In the genomic region with DNA sequence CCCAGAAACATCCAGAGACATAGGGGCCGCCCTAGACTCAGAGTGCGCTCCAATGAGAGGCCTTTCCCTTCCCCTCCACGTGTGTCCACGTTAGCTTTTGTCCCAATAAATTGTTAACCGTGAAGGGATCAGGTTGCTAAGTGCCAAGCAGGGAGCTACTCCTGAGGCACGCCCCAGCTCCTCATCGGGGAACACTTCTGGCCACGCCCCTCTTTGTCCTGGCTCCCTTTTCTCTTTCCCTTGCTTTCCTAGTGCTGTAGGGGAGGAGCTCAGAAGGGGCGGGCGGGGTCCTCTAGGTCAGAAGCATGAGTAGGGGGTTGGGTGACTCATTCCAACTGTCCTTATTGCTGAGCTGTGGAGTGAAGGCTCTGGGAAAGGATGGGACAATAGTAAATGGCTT, we compare ENCODE assay signal across 10 mouse cellular contexts. TPM values are rescaled to one million over a fixed set of nuclear protein-coding genes. Genes with fewer than 3 reads are reported as not detected.
A peak's percentile ranks its signal among the peaks of the same experiment; 100 is the strongest.
DNase-seq lines count a peak whose midpoint lies in the region; ATAC-seq and TF ChIP-seq lines count a peak whose summit lies in the region.
"Had no signal": no experiment of that assay in that cellular context is flagged by ENCODE, and none has a peak within 500 bp of the region (broad histone marks: within the 10 kb centered on the region; RNA-seq: fewer than 3 reads in every experiment).

No protein-coding gene starts in this region.

- peaks cover 12% of the 10 kb centered on the region; the same call in 1 of the 2 replicates for H3K4me1 ChIP-seq in kidney, embryonic 14.5 days (ENCODE audit: control insufficient read depth, insufficient read depth, low read length)
- peaks cover 10% of the 10 kb centered on the region; the same call in 1 of the 2 replicates for H3K4me1 ChIP-seq in intestine, embryonic 15.5 days (replicated peaks)
- peaks cover 4% of the 10 kb centered on the region; the same call in 1 of the 2 replicates for H3K4me1 ChIP-seq in neural tube, embryonic 12.5 days

- H3K9ac ChIP-seq in kidney, embryonic 14.5 days (ENCODE audit: low read depth, low read length) = peak overlapping the region; percentile 47; the same call in 1 of the 2 replicates
- no peak overlapping the region for H3K9ac ChIP-seq in intestine, embryonic 15.5 days
- H3K9ac ChIP-seq in neural tube, embryonic 12.5 days = no peak overlapping the region

- DNase-seq in kidney, adult 9 months = no peak
- DNase-seq in brain, embryonic 14.5 days (ENCODE audit: low read depth) = peak; percentile 16
- DNase-seq in gastrocnemius, postnatal 4 days (ENCODE audit: low spot score in 2 of 2) = no peak
- no peak for DNase-seq in layer of hippocampus, adult 2 months (ENCODE audit: low spot score in 2 of 2)
- DNase-seq: gastrocnemius, postnatal 36 days; thymus, postnatal 4 days had no signal

- H3K4me3 ChIP-seq in kidney, embryonic 14.5 days (ENCODE audit: low read length) = peak overlapping the region; percentile 18
- H3K4me3 ChIP-seq in intestine, embryonic 15.5 days (replicated peaks) = no peak overlapping the region
- no peak overlapping the region for H3K4me3 ChIP-seq in neural tube, embryonic 12.5 days
- no peak overlapping the region for H3K4me3 ChIP-seq in layer of hippocampus, adult 2 months

- peak; percentile 80 for ATAC-seq in kidney, embryonic 14.5 days (ENCODE audit: low FRiP score, low TSS enrichment)
- peak; percentile 66 for ATAC-seq in intestine, embryonic 15.5 days
- no peak for ATAC-seq in neural tube, embryonic 12.5 days (ENCODE audit: low FRiP score, low read depth)
- ATAC-seq in megakaryocyte-erythroid progenitor cell, adult 5-6 weeks (replicated peaks; ENCODE audit: low FRiP score, low TSS enrichment, poor library complexity, severe bottlenecking) = no peak

- H3K36me3 ChIP-seq in kidney, embryonic 14.5 days (ENCODE audit: control insufficient read depth, insufficient read depth, low read length) = no peaks in the 10 kb centered on the region
- no peaks in the 10 kb centered on the region for H3K36me3 ChIP-seq in intestine, embryonic 15.5 days
- H3K36me3 ChIP-seq in neural tube, embryonic 12.5 days = no peaks in the 10 kb centered on the region

- 3% methylated on average over 10 of the region's 10 CpGs for WGBS in kidney, embryonic 14.5 days
- 7% methylated on average over 10 of the region's 10 CpGs for WGBS in intestine, embryonic 15.5 days
- WGBS in neural tube, embryonic 12.5 days = 2% methylated on average over 10 of the region's 10 CpGs

- H3K9me3 ChIP-seq in kidney, embryonic 14.5 days (ENCODE audit: control insufficient read depth, low read length) = no peaks in the 10 kb centered on the region
- no peaks in the 10 kb centered on the region for H3K9me3 ChIP-seq in intestine, embryonic 15.5 days
- no peaks in the 10 kb centered on the region for H3K9me3 ChIP-seq in neural tube, embryonic 12.5 days

- no peak overlapping the region for H3K27ac ChIP-seq in kidney, embryonic 14.5 days (ENCODE audit: low read depth, low read length)
- H3K27ac ChIP-seq in intestine, embryonic 15.5 days = no peak overlapping the region
- H3K27ac ChIP-seq in neural tube, embryonic 12.5 days = no peak overlapping the region
- H3K27ac ChIP-seq in layer of hippocampus, adult 2 months = no peak overlapping the region

- H3K4me2 ChIP-seq in kidney, embryonic 14.5 days (replicated peaks; ENCODE audit: low read depth, low read length) = peak overlapping the region; percentile 39
- peak overlapping the region; percentile 39 for H3K4me2 ChIP-seq in intestine, embryonic 15.5 days (replicated peaks)
- H3K4me2 ChIP-seq in neural tube, embryonic 12.5 days (replicated peaks) = peak overlapping the region; percentile 31

- H3K27me3 ChIP-seq in kidney, embryonic 14.5 days (ENCODE audit: control insufficient read depth, insufficient read depth, low read length) = no peaks in the 10 kb centered on the region
- no peaks in the 10 kb centered on the region for H3K27me3 ChIP-seq in intestine, embryonic 15.5 days (replicated peaks)
- peaks cover 8% of the 10 kb centered on the region; the same call in 1 of the 2 replicates for H3K27me3 ChIP-seq in neural tube, embryonic 12.5 days (replicated peaks)

- TF ChIP-seq POLR2A in brain, embryonic 14.5 days (IDR thresholded peaks at IDR 0.05; ENCODE audit: borderline replicate concordance, extremely low read depth, insufficient read depth, insufficient read length, poor library complexity, severe bottlenecking) = no peak

- no peak for TF ChIP-seq CTCF in brain, embryonic 14.5 days (IDR thresholded peaks at IDR 0.05; ENCODE audit: borderline replicate concordance, extremely low read depth, insufficient read depth, insufficient read length)
- no peak for TF ChIP-seq CTCF in layer of hippocampus, adult 2 months (conservative IDR thresholded peaks at IDR 0.05)

RNA-seq across cellular contexts. Expression of a gene that starts 8.8 kb away (rescaled TPM):
- polyA plus RNA-seq in kidney, embryonic 14.5 days (2014; fragmentation: Nextera tagmentation; extraction: Ambion mirVana) = 80.7 and 107 TPM in 2 replicates
- polyA plus RNA-seq in brain, embryonic 14.5 days (2012; rRNA removed) = 146 and 176 TPM in 2 replicates
- polyA plus RNA-seq in intestine, embryonic 15.5 days (2015; fragmentation: Nextera tagmentation; extraction: Ambion mirVana) = 73.5 and 76.2 TPM in 2 replicates
- polyA plus RNA-seq in neural tube, embryonic 12.5 days (2016; fragmentation: Nextera tagmentation; extraction: Ambion mirVana) = 105 and 106 TPM in 2 replicates
- total RNA-seq in gastrocnemius, postnatal 4 days (2021) = 10 to 100 TPM; 58.6 to 59.4 TPM
- total RNA-seq in megakaryocyte-erythroid progenitor cell, adult 5-6 weeks (2014; fragmentation: Nextera tagmentation) = 81.7 and 94.5 TPM in 2 replicates
- total RNA-seq in megakaryocyte-erythroid progenitor cell, adult 5-6 weeks (2017) = 50.6 and 58.1 TPM in 2 replicates
- total RNA-seq in layer of hippocampus, adult 2 months (2021) = 10 to 100 TPM; 87.5 to 89.6 TPM

RNA-seq across cellular contexts. Expression of a gene that starts 36.4 kb away (rescaled TPM):
- polyA plus RNA-seq in kidney, embryonic 14.5 days (2014; fragmentation: Nextera tagmentation; extraction: Ambion mirVana) = 1.2 and 1.3 TPM in 2 replicates
- polyA plus RNA-seq in brain, embryonic 14.5 days (2012; rRNA removed) = 4.0 TPM in 2 replicates
- 0.48 and 0.68 TPM in 2 replicates for polyA plus RNA-seq in intestine, embryonic 15.5 days (2015; fragmentation: Nextera tagmentation; extraction: Ambion mirVana)
- polyA plus RNA-seq in neural tube, embryonic 12.5 days (2016; fragmentation: Nextera tagmentation; extraction: Ambion mirVana) = 0.93 and 1.5 TPM in 2 replicates
- not detected for total RNA-seq in gastrocnemius, postnatal 4 days (2021)
- total RNA-seq in megakaryocyte-erythroid progenitor cell, adult 5-6 weeks (2014; fragmentation: Nextera tagmentation) = not detected in 2 replicates
- total RNA-seq in megakaryocyte-erythroid progenitor cell, adult 5-6 weeks (2017) = 0.38 TPM in 1 of 2 replicates, not detected in the other
- total RNA-seq in layer of hippocampus, adult 2 months (2021) = 1 to 10 TPM; 1.1 to 1.8 TPM

RNA-seq across cellular contexts. Expression of a gene that starts 37.6 kb away (rescaled TPM):
- polyA plus RNA-seq in kidney, embryonic 14.5 days (2014; fragmentation: Nextera tagmentation; extraction: Ambion mirVana) = 45.9 and 63.2 TPM in 2 replicates
- 70.4 and 77.2 TPM in 2 replicates for polyA plus RNA-seq in brain, embryonic 14.5 days (2012; rRNA removed)
- 62.6 and 70.0 TPM in 2 replicates for polyA plus RNA-seq in intestine, embryonic 15.5 days (2015; fragmentation: Nextera tagmentation; extraction: Ambion mirVana)
- 53.7 and 54.3 TPM in 2 replicates for polyA plus RNA-seq in neural tube, embryonic 12.5 days (2016; fragmentation: Nextera tagmentation; extraction: Ambion mirVana)
- 10 to 100 TPM; 58.1 to 59.2 TPM for total RNA-seq in gastrocnemius, postnatal 4 days (2021)
- 59.8 and 63.2 TPM in 2 replicates for total RNA-seq in megakaryocyte-erythroid progenitor cell, adult 5-6 weeks (2014; fragmentation: Nextera tagmentation)
- total RNA-seq in megakaryocyte-erythroid progenitor cell, adult 5-6 weeks (2017) = 76.5 and 108 TPM in 2 replicates
- total RNA-seq in layer of hippocampus, adult 2 months (2021) = 10 to 100 TPM; 56.5 to 60.2 TPM

RNA-seq across cellular contexts. Expression of a gene that starts 51.1 kb away (rescaled TPM):
- 2,148 and 2,776 TPM in 2 replicates for polyA plus RNA-seq in kidney, embryonic 14.5 days (2014; fragmentation: Nextera tagmentation; extraction: Ambion mirVana)
- 1,808 and 2,187 TPM in 2 replicates for polyA plus RNA-seq in brain, embryonic 14.5 days (2012; rRNA removed)
- polyA plus RNA-seq in intestine, embryonic 15.5 days (2015; fragmentation: Nextera tagmentation; extraction: Ambion mirVana) = 1,919 and 1,958 TPM in 2 replicates
- polyA plus RNA-seq in neural tube, embryonic 12.5 days (2016; fragmentation: Nextera tagmentation; extraction: Ambion mirVana) = 1,187 and 1,201 TPM in 2 replicates
- total RNA-seq in gastrocnemius, postnatal 4 days (2021) = 1,000 to 10,000 TPM; 1,009 to 1,061 TPM
- 2,912 and 4,512 TPM in 2 replicates for total RNA-seq in megakaryocyte-erythroid progenitor cell, adult 5-6 weeks (2014; fragmentation: Nextera tagmentation)
- 2,001 and 2,083 TPM in 2 replicates for total RNA-seq in megakaryocyte-erythroid progenitor cell, adult 5-6 weeks (2017)
- total RNA-seq in layer of hippocampus, adult 2 months (2021) = 100 to 1,000 TPM; 383 to 406 TPM

RNA-seq across cellular contexts. Expression of a gene that starts 53.2 kb away (rescaled TPM):
- polyA plus RNA-seq in kidney, embryonic 14.5 days (2014; fragmentation: Nextera tagmentation; extraction: Ambion mirVana) = 447 and 572 TPM in 2 replicates
- 313 and 400 TPM in 2 replicates for polyA plus RNA-seq in brain, embryonic 14.5 days (2012; rRNA removed)
- 471 and 522 TPM in 2 replicates for polyA plus RNA-seq in intestine, embryonic 15.5 days (2015; fragmentation: Nextera tagmentation; extraction: Ambion mirVana)
- polyA plus RNA-seq in neural tube, embryonic 12.5 days (2016; fragmentation: Nextera tagmentation; extraction: Ambion mirVana) = 404 and 428 TPM in 2 replicates
- 100 to 1,000 TPM; 358 to 365 TPM for total RNA-seq in gastrocnemius, postnatal 4 days (2021)
- total RNA-seq in megakaryocyte-erythroid progenitor cell, adult 5-6 weeks (2014; fragmentation: Nextera tagmentation) = 181 and 226 TPM in 2 replicates
- 75.6 and 167 TPM in 2 replicates for total RNA-seq in megakaryocyte-erythroid progenitor cell, adult 5-6 weeks (2017)
- total RNA-seq in layer of hippocampus, adult 2 months (2021) = 100 to 1,000 TPM; 196 to 229 TPM

Comparison
In these comparisons a context has a peak if more than half of its experiments do, and no peak if none do; other contexts are left out.
1. ATAC-seq: peak in kidney, embryonic 14.5 days (single experiment) and intestine, embryonic 15.5 days (single experiment); none in neural tube, embryonic 12.5 days (single experiment) and megakaryocyte-erythroid progenitor cell, adult 5-6 weeks (single experiment).
2. Peak in every context shown above with its lines, with median percentiles within 50 percentile points of each other: H3K4me2 ChIP-seq.